Mouse (Mus musculus) brain, embryonic 14.5 days (tissue): ENCODE measurements around the gene Gpc6.

Experiments used
- CTCF ChIP-seq: fragments of 200-500 bp; IDR thresholded peaks from 2 replicates; pipeline ENCODE4 v1.5.1; 2012; ENCODE audit warnings: inconsistent platforms, mild to moderate bottlenecking, moderate library complexity, borderline replicate concordance; ENCODE audit not compliant: insufficient read depth, insufficient read length; ENCODE audit errors: extremely low read depth
- POLR2A ChIP-seq: fragments of 200-500 bp; IDR thresholded peaks from 2 replicates; pipeline ENCODE4 v1.6.1; 2012; ENCODE audit warnings: mild to moderate bottlenecking, inconsistent platforms, borderline replicate concordance; ENCODE audit not compliant: poor library complexity, insufficient read depth, insufficient read length, severe bottlenecking; ENCODE audit errors: extremely low read depth

DNA sequence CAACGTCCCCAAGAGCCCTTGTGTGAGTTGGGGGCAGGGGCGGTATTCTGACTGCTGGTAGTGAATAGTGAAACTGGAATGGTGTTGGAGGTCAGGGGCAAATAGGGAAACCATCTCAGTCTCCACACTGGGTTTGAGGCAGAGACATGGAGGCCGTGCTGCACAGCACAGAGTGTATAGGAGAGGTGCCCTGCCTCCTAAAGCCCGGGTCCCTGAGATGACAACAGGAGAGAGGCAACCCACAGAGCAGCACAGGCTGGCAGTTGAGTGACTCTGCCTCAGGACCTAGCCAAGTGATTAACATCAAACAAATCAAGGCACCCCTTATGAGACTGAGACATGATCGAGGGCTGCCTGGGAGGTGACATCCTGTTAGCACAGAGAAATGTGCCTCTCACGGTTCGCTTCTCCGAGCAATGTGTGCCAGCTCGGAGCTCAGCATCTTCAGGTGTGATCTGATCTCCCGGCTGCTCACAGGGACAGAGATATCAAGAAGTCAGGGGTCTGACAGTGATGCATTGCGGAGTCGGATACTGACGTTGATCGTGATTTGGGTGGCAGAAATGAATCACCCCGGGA is 860.5 kb downstream of the Gpc6 start:
- TF ChIP-seq CTCF (no peak), POLR2A (no peak)
